Mouse (Mus musculus) hindbrain, postnatal 0 days (tissue): ENCODE measurements around the gene Frmd4b. TPM values are rescaled to one million over a fixed set of nuclear protein-coding genes. Genes with fewer than 3 reads are reported as not detected.

ENCODE experiments used
- ATAC-seq: fragments of 200-750 bp; cut with Nextera tagmentation; 2 replicates; pipeline ENCODE4 v1.8.0; 2017; ENCODE audit warnings: mild to moderate bottlenecking, moderate TSS enrichment, moderate library complexity
- DNase-seq: peaks from one replicate; pipeline ENCODE4 v3.0.0-alpha.2; 2015; ENCODE audit warnings: low spot score
- H3K27ac ChIP-seq: fragments of 300-500 bp; sonication (generic); 2 replicates; pipeline ENCODE4 v1.5.1; 2014; ENCODE audit warnings: mild to moderate bottlenecking
- H3K27me3 ChIP-seq: fragments of 300-500 bp; sonication (generic); 2 replicates; pipeline ENCODE4 v1.6.1; 2014; ENCODE audit warnings: low read length, mixed read lengths; ENCODE audit not compliant: insufficient read depth
- H3K36me3 ChIP-seq: fragments of 300-500 bp; sonication (generic); 2 replicates; pipeline ENCODE4 v1.6.1; 2014; ENCODE audit warnings: low read length, mixed read lengths; ENCODE audit not compliant: insufficient read depth
- H3K4me1 ChIP-seq: fragments of 300-500 bp; sonication (generic); 2 replicates; pipeline ENCODE4 v1.6.1; 2014; ENCODE audit warnings: antibody characterized with exemption, low read length, mixed read lengths; ENCODE audit not compliant: insufficient read depth
- H3K4me2 ChIP-seq: fragments of 300-500 bp; sonication (generic); 2 replicates; pipeline ENCODE4 v1.6.1; 2014; ENCODE audit warnings: low read depth, mild to moderate bottlenecking, low read length, moderate library complexity, mixed read lengths
- H3K4me3 ChIP-seq: fragments of 300-500 bp; sonication (generic); 2 replicates; pipeline ENCODE4 v1.5.1; 2014; ENCODE audit warnings: low read length
- H3K9ac ChIP-seq: fragments of 300-500 bp; sonication (generic); replicated peaks from 2 replicates; pipeline ENCODE4 v1.6.1; 2014; ENCODE audit warnings: mild to moderate bottlenecking, low read length, moderate library complexity, mixed read lengths
- H3K9me3 ChIP-seq: fragments of 300-500 bp; sonication (generic); 2 replicates; pipeline ENCODE4 v1.6.1; 2016; ENCODE audit warnings: low read length, mixed read lengths
- CTCF ChIP-seq: IDR thresholded peaks from 2 replicates; pipeline ENCODE4 v1.5.1; 2016; ENCODE audit warnings: antibody characterized with exemption, control low read depth, low read depth
- WGBS: fragments of 180-500 bp; shearing (Covaris S2); extraction: QIAGEN DNeasy Blood & Tissue Kit; methylation state at CpG from one replicate; pipeline ENCODE4 v1.1.7; 2014; 5-methylcytosine and 5-hydroxymethylcytosine counted together
- polyA plus RNA-seq: library from polyadenylated mRNA; unstranded; fragments of >200 nt; fragmentation: Nextera tagmentation; extraction: Ambion mirVana; gene quantifications from 2 replicates; pipeline ENCODE4 v1.2.1, GENCODE M21; 2015
- total RNA-seq: library from RNA; depleted of rRNA; stranded (reverse); fragments of >200 nt; gene quantifications from 2 replicates; pipeline ENCODE4 v1.2.3, GENCODE M21; 2014

Frmd4b gene
- total and polyA plus RNA-seq, 2 experiments from 2014 or later: 12.6 to 20.2 TPM

DNA sequence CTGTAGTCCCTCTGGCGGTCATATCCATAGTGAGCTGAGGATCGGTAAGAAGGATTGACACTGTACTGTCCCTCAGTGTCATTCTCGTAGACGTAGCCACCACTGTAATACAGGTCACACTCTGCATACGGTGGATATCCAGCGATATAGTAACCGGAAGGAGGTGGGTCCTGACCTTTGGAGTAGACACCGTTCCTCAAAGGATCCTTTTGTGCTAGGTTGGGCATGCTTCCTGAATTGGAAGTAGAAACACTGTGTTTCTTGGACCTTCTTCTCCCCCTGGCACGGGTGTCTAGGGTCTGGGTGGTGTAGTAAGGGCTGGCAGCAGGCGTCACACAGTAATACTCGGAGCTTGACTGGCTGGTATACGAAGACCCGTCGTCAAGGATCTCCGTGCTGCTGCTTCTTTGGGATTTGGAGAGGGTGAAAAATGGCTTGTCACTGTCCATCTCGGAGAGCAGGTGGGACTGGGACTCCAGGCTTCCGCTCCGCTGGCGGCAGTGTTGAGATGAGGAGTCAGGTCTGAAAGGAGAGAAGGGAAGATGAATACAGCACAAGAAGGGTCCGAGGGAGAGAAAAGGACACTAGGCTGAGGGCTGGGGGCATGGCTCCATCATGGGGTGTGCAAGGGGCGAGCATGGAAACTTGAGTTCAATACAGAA lies 321.3 kb downstream of the Frmd4b start:
- ATAC-seq: no peak
- Histone ChIP-seq H3K4me2 (no peak overlapping the region), H3K9ac (no peak overlapping the region), H3K36me3 (peaks cover 11% of the 10 kb centered on the region), H3K9me3 (no peaks in the 10 kb centered on the region), H3K27me3 (no peaks in the 10 kb centered on the region), H3K4me1 (no peaks in the 10 kb centered on the region), H3K27ac (no peak overlapping the region), H3K4me3 (no peak overlapping the region)
- no peak for TF ChIP-seq CTCF
- DNase-seq: no peak
- WGBS: 93% methylated on average over 21 of the region's 21 CpGs

DNA sequence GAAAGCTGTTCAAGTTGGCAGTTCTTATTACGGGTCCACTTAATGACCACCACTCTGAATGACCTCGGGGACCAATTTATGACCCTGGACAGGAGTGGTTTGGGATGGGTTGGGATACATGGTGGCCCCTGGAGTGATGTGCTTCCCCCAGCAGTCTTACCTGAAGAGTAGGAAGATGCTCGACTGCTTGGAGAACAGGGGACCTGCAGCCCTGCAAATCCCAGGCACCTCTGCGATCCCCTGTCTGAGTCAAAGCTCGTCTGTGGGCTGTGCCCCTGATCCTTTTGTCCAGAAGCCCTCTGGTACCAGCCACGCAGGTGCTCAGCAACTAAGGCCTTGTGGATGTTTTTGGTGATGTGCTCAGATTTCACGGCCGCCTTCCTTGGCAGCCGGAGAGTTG lies 321.9 kb downstream of the Frmd4b start:
- peaks cover 11% of the 10 kb centered on the region for H3K36me3 ChIP-seq
- H3K4me3 ChIP-seq: no peak overlapping the region
- H3K27ac ChIP-seq: no peak overlapping the region
- no peaks in the 10 kb centered on the region for H3K9me3 ChIP-seq
- ATAC-seq (no peak), DNase-seq (no peak)
- no peak overlapping the region for H3K4me2 ChIP-seq
- 93% methylated on average over 9 of the region's 9 CpGs for WGBS
- TF ChIP-seq CTCF: no peak
- H3K9ac ChIP-seq: no peak overlapping the region
- H3K27me3 ChIP-seq: no peaks in the 10 kb centered on the region
- no peaks in the 10 kb centered on the region for H3K4me1 ChIP-seq

DNA sequence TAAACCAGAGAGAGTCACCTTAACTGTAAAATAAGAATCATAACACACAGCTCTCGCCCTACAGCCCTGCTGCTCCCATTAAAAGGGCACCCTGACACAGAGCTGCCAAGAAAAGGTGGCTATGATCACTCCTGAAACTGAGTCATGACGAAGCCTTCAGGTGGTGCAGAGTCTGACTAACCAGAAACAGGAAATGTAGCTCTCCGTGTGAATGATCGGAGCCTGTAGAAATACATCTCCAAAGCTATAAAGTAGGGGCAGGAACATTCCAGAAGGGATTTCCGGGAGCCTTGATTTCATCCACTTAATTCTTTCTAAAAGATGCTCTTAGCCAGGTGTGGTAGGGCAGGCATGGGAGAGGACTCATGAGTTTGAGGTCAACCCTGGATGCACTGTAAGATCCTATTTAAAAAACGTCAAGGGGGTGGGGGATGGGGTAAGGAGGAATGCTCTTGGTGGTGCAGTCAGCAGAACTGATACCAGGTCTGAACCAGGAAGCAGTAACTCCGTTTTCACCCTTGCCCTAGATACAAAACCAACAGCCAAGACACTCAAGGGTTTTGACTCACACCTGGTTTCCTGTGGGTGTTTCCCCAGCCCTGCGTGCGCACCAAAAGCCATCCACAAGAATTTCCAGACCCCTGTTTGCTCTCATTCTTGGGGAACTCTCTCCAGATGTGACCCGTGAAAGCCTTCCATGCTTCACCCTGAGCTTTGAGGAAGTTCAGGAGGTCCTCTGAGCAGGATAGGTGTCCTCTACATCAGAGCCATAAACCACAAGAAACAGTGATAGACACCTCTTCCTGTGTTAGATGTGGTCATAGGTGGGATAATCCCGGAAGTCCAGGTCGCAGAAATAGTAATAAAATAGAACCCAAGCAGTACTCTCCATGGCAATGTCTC lies 323.4 kb downstream of the Frmd4b start:
- DNase-seq (no peak), ATAC-seq (no peak)
- no peak for TF ChIP-seq CTCF
- H3K27ac ChIP-seq: no peak overlapping the region
- no peak overlapping the region for H3K4me3 ChIP-seq
- H3K9ac ChIP-seq: no peak overlapping the region
- no peaks in the 10 kb centered on the region for H3K9me3 ChIP-seq
- H3K4me2 ChIP-seq: no peak overlapping the region
- H3K27me3 ChIP-seq: no peaks in the 10 kb centered on the region
- no peaks in the 10 kb centered on the region for H3K4me1 ChIP-seq
- WGBS: 88% methylated on average over 12 of the region's 12 CpGs
- peaks cover 11% of the 10 kb centered on the region for H3K36me3 ChIP-seq

DNA sequence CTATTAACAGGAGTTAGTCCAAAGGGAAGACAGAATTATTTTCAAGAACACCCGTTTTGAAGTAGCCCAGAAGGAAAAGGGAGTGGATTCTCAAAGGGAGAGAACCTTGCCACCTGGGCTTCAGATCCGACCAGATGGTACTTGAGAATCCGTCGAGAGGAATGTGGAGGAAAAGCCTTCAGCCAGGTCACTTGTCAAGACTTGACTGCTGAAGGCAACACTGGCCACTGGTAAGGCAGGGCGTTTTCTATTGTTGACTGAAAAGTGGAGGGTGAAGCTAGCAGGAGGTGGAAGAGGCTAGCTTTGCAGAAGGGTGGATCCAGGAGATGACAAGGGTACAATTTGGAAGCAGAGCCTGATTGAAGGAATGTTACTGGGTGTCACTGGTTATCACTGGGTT lies 324.4 kb downstream of the Frmd4b start:
- H3K9ac ChIP-seq: no peak overlapping the region
- no peak for DNase-seq
- ATAC-seq: no peak
- H3K27me3 ChIP-seq: no peaks in the 10 kb centered on the region
- peaks cover 11% of the 10 kb centered on the region for H3K36me3 ChIP-seq
- no peak overlapping the region for H3K4me3 ChIP-seq
- WGBS: 78% methylated on average over 5 of the region's 5 CpGs
- TF ChIP-seq CTCF: no peak
- H3K27ac ChIP-seq: no peak overlapping the region
- H3K9me3 ChIP-seq: no peaks in the 10 kb centered on the region
- H3K4me2 ChIP-seq: no peak overlapping the region
- H3K4me1 ChIP-seq: no peaks in the 10 kb centered on the region

DNA sequence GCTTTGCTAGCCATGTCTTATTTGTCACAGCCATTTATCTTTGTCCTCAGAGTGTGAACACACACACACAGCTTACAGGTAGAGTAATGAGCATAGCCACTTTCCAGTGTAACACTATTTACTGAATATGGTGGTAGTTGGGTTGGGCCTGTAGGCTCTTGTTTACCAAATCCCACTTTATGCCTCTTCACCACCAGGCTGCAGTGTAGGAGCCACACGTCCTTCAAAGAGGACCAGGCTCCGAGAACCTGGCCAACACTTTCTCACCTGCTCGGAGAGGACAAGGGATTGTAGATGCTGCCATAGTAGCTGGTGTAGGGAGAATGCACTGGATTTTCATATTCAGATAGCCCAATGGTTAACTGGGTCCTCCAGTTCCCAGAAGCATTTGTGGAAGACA lies 325.2 kb downstream of the Frmd4b start:
- H3K4me1 ChIP-seq: no peaks in the 10 kb centered on the region
- WGBS: 94% methylated on average over 3 of the region's 3 CpGs
- no peak overlapping the region for H3K4me3 ChIP-seq
- H3K9me3 ChIP-seq: no peaks in the 10 kb centered on the region
- no peak overlapping the region for H3K4me2 ChIP-seq
- no peak overlapping the region for H3K27ac ChIP-seq
- TF ChIP-seq CTCF: no peak
- peaks cover 11% of the 10 kb centered on the region for H3K36me3 ChIP-seq
- ATAC-seq (no peak), DNase-seq (no peak)
- H3K9ac ChIP-seq: no peak overlapping the region
- no peaks in the 10 kb centered on the region for H3K27me3 ChIP-seq

DNA sequence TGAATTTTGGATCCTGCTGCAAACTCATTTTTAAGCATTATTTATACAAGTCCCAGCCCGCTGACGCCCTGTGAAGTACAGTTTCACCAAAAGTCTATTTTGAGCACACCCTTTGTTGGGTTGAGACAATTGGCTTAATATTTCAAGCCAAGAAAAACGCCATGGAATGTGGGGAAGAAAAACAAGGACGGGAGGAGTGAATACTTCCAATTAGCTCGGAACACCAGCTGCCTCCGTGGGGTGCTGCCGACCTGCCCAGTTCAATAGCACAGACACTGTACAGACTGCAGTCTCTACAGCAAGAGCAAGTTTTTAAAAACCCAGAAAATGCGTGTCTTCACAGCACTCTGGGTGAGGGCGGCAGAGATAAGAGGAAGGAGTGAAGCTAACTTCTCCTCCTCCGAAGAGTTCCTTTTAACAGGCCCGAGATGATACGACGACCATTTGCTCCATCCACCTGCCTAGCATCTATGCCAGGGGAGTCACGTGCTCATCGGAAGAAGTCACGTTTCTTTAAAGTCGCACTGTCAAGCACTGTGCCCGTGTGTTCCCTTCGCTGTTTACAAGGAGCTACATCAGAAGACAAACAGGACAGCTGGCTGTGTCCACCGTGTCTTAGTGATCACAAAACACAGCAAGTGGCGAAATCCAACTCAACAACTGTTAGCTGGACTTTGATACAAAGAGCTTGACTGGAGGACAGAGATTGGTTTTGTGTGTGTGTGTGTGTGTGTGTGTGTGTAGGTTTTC lies 326.0 kb downstream of the Frmd4b start:
- peaks cover 11% of the 10 kb centered on the region for H3K36me3 ChIP-seq
- ATAC-seq (no peak), DNase-seq (no peak)
- TF ChIP-seq CTCF: no peak
- H3K4me1 ChIP-seq: no peaks in the 10 kb centered on the region
- no peak overlapping the region for H3K4me3 ChIP-seq
- 0 out of 2 replicates have a peak overlapping the region, but pooled peaks have one; percentile 1 for H3K4me2 ChIP-seq
- no peak overlapping the region for H3K9ac ChIP-seq
- no peak overlapping the region for H3K27ac ChIP-seq
- no peaks in the 10 kb centered on the region for H3K9me3 ChIP-seq
- no peaks in the 10 kb centered on the region for H3K27me3 ChIP-seq
- 49% methylated on average over 21 of the region's 21 CpGs for WGBS
